Mouse (Mus musculus) embryonic facial prominence, embryonic 15.5 days (tissue): ENCODE measurements around the gene Col12a1. TPM values are rescaled to one million over a fixed set of nuclear protein-coding genes. Genes with fewer than 3 reads are reported as not detected.
A peak's percentile ranks its signal among the peaks of the same experiment; 100 is the strongest.

Source experiments
- ATAC-seq: fragments of 200-750 bp; cut with Nextera tagmentation; 2 replicates; pipeline ENCODE4 v1.8.0; 2017; ENCODE audit warnings: low read depth, moderate TSS enrichment; ENCODE audit not compliant: insufficient number of reproducible peaks, low FRiP score, low TSS enrichment
- H3K27ac ChIP-seq: fragments of 300-500 bp; sonication (generic); replicated peaks from 2 replicates; pipeline ENCODE4 v1.5.1; 2015; ENCODE audit warnings: mild to moderate bottlenecking, inconsistent platforms
- H3K27me3 ChIP-seq: fragments of 300-500 bp; sonication (generic); 2 replicates; pipeline ENCODE4 v1.6.1; 2015; ENCODE audit warnings: inconsistent platforms
- H3K36me3 ChIP-seq: fragments of 300-500 bp; sonication (generic); 2 replicates; pipeline ENCODE4 v1.6.1; 2015; ENCODE audit warnings: mild to moderate bottlenecking, inconsistent platforms
- H3K4me1 ChIP-seq: fragments of 300-500 bp; sonication (generic); 2 replicates; pipeline ENCODE4 v1.6.1; 2015; ENCODE audit warnings: inconsistent platforms
- H3K4me2 ChIP-seq: fragments of 300-500 bp; sonication (generic); replicated peaks from 2 replicates; pipeline ENCODE4 v1.6.1; 2015; ENCODE audit warnings: mild to moderate bottlenecking, inconsistent platforms
- H3K4me3 ChIP-seq: fragments of 300-500 bp; sonication (generic); replicated peaks from 2 replicates; pipeline ENCODE4 v1.5.1; 2015; ENCODE audit warnings: mild to moderate bottlenecking, inconsistent platforms
- H3K9ac ChIP-seq: fragments of 300-500 bp; sonication (generic); 2 replicates; pipeline ENCODE4 v1.6.1; 2015; ENCODE audit warnings: inconsistent platforms
- H3K9me3 ChIP-seq: fragments of 300-500 bp; sonication (generic); replicated peaks from 2 replicates; pipeline ENCODE4 v1.6.1; 2016; ENCODE audit warnings: inconsistent platforms
- WGBS: fragments of 180-500 bp; shearing (Covaris S2); methylation state at CpG from one replicate; pipeline ENCODE4 v1.1.7; 2015; 5-methylcytosine and 5-hydroxymethylcytosine counted together
- polyA plus RNA-seq: library from polyadenylated mRNA; unstranded; fragments of >200 nt; fragmentation: Nextera tagmentation; extraction: Ambion mirVana; gene quantifications from 2 replicates; pipeline ENCODE4 v1.2.1, GENCODE M21; 2015

Col12a1 gene
- polyA plus RNA-seq, 1 experiment from 2014 or later: 132 TPM

DNA sequence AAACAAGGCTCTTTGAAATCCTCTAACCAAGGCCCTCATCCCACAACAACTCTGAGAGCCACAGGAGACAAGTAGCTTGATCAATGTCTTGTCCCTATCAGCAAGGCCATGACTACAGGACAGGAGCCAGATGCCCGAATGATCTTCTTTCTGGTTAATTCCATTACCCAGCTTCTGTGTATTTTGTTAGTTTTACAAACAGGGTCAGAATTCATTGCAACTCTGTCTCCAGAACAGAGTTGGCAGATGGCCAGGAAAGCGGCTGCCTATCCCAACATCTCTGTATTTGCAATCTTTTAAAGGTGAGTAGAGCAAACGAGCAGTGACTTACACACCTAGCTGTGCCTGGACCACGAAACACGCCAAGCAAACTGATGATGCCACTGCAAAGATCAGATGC is 11.7 kb upstream of the Col12a1 start:
- Histone ChIP-seq H3K27ac (no peak overlapping the region), H3K36me3 (no peaks in the 10 kb centered on the region), H3K4me2 (no peak overlapping the region), H3K27me3 (no peaks in the 10 kb centered on the region), H3K4me1 (no peaks in the 10 kb centered on the region), H3K9me3 (no peaks in the 10 kb centered on the region), H3K9ac (no peak overlapping the region), H3K4me3 (no peak overlapping the region)
- 72% methylated on average over 5 of the region's 5 CpGs for WGBS
- ATAC-seq: no peak

GRCm38 (mm10) chr9:79723090-79723489 is 4.5 kb upstream of the Col12a1 start:
- Histone ChIP-seq H3K36me3 (no peaks in the 10 kb centered on the region), H3K4me2 (no peak overlapping the region), H3K9ac (no peak overlapping the region), H3K4me1 (peaks cover 26% of the 10 kb centered on the region), H3K27ac (no peak overlapping the region), H3K9me3 (no peaks in the 10 kb centered on the region), H3K27me3 (peaks cover 10% of the 10 kb centered on the region; the same call in 1 of the 2 replicates), H3K4me3 (no peak overlapping the region)
- ATAC-seq: no peak
- 37% methylated on average over 5 of the region's 5 CpGs for WGBS

GRCm38 (mm10) chr9:79721056-79721455 is 2.4 kb upstream of the Col12a1 start:
- H3K9ac ChIP-seq: no peak overlapping the region
- ATAC-seq: no peak

GRCm38 (mm10) chr9:79720143-79720542 is 1.5 kb upstream of the Col12a1 start:
- H3K9me3 ChIP-seq: no peaks in the 10 kb centered on the region
- no peaks in the 10 kb centered on the region for H3K36me3 ChIP-seq
- H3K27ac ChIP-seq: peak overlapping the region; percentile 86; the same call in 1 of the 2 replicates
- WGBS: 46% methylated on average over 9 of the region's 9 CpGs
- H3K4me3 ChIP-seq: peak overlapping the region; percentile 56; the same call in 1 of the 2 replicates
- peaks cover 10% of the 10 kb centered on the region; the same call in 1 of the 2 replicates for H3K27me3 ChIP-seq
- peaks cover 38% of the 10 kb centered on the region for H3K4me1 ChIP-seq
- H3K4me2 ChIP-seq: peak overlapping the region; percentile 79
- H3K9ac ChIP-seq: no peak overlapping the region
- no peak for ATAC-seq

More at GRCm38 (mm10) chr9:79721056-79721455, 2.4 kb upstream of the Col12a1 start:
- Histone ChIP-seq H3K27me3 (peaks cover 10% of the 10 kb centered on the region; the same call in 1 of the 2 replicates), H3K4me2 (peak overlapping the region; percentile 79), H3K27ac (no peak overlapping the region), H3K4me3 (peak overlapping the region; percentile 56; the same call in 1 of the 2 replicates), H3K4me1 (peaks cover 33% of the 10 kb centered on the region), H3K9me3 (no peaks in the 10 kb centered on the region), H3K36me3 (no peaks in the 10 kb centered on the region)
- 6% methylated on average over 9 of the region's 9 CpGs for WGBS

GRCm38 (mm10) chr9:79719451-79719850 is 820 bp upstream of the Col12a1 start:
- Histone ChIP-seq H3K27me3 (peaks cover 10% of the 10 kb centered on the region; the same call in 1 of the 2 replicates), H3K4me1 (peaks cover 45% of the 10 kb centered on the region), H3K9ac (peak overlapping the region; percentile 50; the same call in 1 of the 2 replicates), H3K36me3 (no peaks in the 10 kb centered on the region), H3K27ac (peak overlapping the region; percentile 86), H3K4me3 (peak overlapping the region; percentile 56), H3K4me2 (peak overlapping the region; percentile 79), H3K9me3 (no peaks in the 10 kb centered on the region)
- no peak for ATAC-seq
- 3% methylated on average over 28 of the region's 28 CpGs for WGBS

DNA sequence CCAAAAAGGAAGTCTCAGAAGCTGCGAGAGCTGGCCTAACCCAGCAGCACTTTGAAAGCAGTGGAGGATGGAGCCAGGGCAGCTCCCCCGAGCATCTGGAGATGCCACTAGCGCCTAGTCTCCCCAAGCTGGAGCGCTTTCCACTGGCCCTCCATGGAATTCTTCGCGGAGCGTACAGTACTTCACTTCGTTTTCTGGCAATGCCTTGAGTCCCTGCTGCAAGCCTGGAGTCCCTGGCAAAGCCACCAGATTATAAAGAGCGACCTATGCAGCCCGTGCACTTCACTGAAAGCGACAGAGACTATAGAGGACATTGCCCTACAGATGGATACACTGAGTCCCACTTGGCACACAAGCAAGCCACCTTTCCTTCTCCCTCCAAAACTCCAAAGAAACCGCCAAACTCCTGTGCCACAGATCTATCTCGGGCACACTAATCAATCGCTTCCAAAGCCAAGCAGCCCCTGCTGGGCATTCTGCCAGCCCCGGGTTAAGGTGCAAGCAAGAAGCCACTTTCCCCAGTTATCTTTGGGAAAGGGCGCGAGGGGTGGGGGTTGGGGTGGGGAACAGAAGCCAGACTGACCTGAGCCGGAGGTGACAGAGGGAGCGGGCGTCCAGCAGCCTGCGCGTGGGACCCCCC is 675 bp downstream of the Col12a1 start:
- H3K27me3 ChIP-seq: peaks cover 10% of the 10 kb centered on the region; the same call in 1 of the 2 replicates
- peak overlapping the region; percentile 56 for H3K4me3 ChIP-seq
- ATAC-seq: no peak
- peak overlapping the region; percentile 50 for H3K9ac ChIP-seq
- peak overlapping the region; percentile 86 for H3K27ac ChIP-seq
- WGBS: under 1% methylated on average over 22 of the region's 22 CpGs
- H3K36me3 ChIP-seq: no peaks in the 10 kb centered on the region
- H3K4me2 ChIP-seq: peak overlapping the region; percentile 79
- no peaks in the 10 kb centered on the region for H3K9me3 ChIP-seq
- H3K4me1 ChIP-seq: peaks cover 50% of the 10 kb centered on the region

GRCm38 (mm10) chr9:79716909-79717835 is 1.5 kb downstream of the Col12a1 start:
- peak overlapping the region; percentile 79 for H3K4me2 ChIP-seq
- H3K4me3 ChIP-seq: peak overlapping the region; percentile 56
- no peak for ATAC-seq
- peak overlapping the region; percentile 86 for H3K27ac ChIP-seq
- peaks cover 10% of the 10 kb centered on the region; the same call in 1 of the 2 replicates for H3K27me3 ChIP-seq
- H3K36me3 ChIP-seq: no peaks in the 10 kb centered on the region
- WGBS: 3% methylated on average over 23 of the region's 23 CpGs
- H3K4me1 ChIP-seq: peaks cover 50% of the 10 kb centered on the region
- no peaks in the 10 kb centered on the region for H3K9me3 ChIP-seq
- peak overlapping the region; percentile 50 for H3K9ac ChIP-seq

DNA sequence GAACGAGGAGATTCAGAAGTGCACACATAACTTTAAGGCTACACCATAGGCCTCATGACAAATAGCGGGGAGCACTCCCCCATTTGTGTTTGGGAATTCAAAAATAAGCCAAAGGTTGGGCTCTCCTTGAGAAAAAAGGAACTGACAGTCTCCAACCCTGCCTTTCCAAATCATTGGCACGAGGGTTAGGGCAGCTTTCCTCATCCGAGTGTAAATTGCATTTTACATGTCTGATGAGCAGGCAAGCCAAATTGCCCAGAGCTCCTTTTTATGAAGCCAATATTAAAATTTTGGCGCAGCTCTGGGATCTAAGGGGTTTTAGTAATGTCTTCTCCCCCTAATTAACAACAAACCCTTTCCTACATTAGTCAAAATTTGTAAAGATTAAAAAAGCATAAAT is 2.1 kb downstream of the Col12a1 start:
- Histone ChIP-seq H3K36me3 (no peaks in the 10 kb centered on the region), H3K27me3 (peaks cover 7% of the 10 kb centered on the region; the same call in 1 of the 2 replicates), H3K9ac (peak overlapping the region; percentile 31; the same call in 1 of the 2 replicates), H3K4me3 (peak overlapping the region; percentile 56), H3K4me1 (peaks cover 50% of the 10 kb centered on the region), H3K27ac (peak overlapping the region; percentile 86; the same call in 1 of the 2 replicates), H3K9me3 (no peaks in the 10 kb centered on the region), H3K4me2 (peak overlapping the region; percentile 79)
- no peak for ATAC-seq
- WGBS: 17% methylated on average over 5 of the region's 5 CpGs

DNA sequence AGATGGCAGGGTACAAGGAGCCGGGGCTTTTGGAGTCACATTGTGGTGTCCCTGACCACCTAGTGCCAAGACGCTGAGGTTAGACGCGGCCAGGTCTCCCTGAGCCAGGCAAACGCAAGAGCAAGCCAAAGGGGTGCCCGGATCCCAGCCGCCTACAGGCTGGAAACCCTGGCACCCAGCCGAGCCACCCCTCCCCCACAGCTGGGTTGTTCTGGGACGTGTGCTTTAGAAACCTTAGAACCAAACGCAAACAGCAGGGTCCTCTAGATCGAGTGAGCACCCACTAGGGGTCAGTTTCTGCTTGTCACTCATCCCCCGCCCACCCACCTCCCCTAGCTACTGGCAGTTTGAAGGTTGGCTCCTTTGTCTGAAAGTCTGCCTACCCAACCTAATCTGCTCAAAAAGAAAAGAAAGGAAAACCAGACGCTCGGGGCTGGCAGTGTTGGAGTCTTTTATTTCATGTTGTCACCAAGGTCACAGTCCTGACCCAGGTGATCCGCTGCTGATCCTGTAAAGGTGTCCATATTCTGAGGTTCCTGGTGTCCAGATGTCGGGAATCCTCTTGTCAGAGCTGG is 4.1 kb downstream of the Col12a1 start:
- 0 out of 2 replicates have a peak overlapping the region, but pooled peaks have one; percentile 17 for H3K27ac ChIP-seq
- H3K27me3 ChIP-seq: no peaks in the 10 kb centered on the region
- H3K36me3 ChIP-seq: no peaks in the 10 kb centered on the region
- 8% methylated on average over 16 of the region's 16 CpGs for WGBS
- H3K4me2 ChIP-seq: peak overlapping the region; percentile 48
- H3K9ac ChIP-seq: 0 out of 2 replicates have a peak overlapping the region, but pooled peaks have one; percentile 6
- ATAC-seq: 0 out of 2 replicates have a peak, but pooled peaks have one; percentile 12
- peaks cover 36% of the 10 kb centered on the region for H3K4me1 ChIP-seq
- H3K4me3 ChIP-seq: peak overlapping the region; percentile 22
- H3K9me3 ChIP-seq: no peaks in the 10 kb centered on the region

GRCm38 (mm10) chr9:79689771-79690535 is 28.7 kb downstream of the Col12a1 start:
- H3K9ac ChIP-seq: no peak overlapping the region
- no peaks in the 10 kb centered on the region for H3K9me3 ChIP-seq
- no peak for ATAC-seq
- H3K36me3 ChIP-seq: peaks cover 22% of the 10 kb centered on the region
- no peak overlapping the region for H3K4me3 ChIP-seq
- no peaks in the 10 kb centered on the region for H3K27me3 ChIP-seq
- H3K4me2 ChIP-seq: no peak overlapping the region
- H3K4me1 ChIP-seq: no peaks in the 10 kb centered on the region
- H3K27ac ChIP-seq: no peak overlapping the region
- 72% methylated on average over 11 of the region's 11 CpGs for WGBS
